Mouse (Mus musculus): ENCODE measurements around the gene Gramd4.

DNA sequence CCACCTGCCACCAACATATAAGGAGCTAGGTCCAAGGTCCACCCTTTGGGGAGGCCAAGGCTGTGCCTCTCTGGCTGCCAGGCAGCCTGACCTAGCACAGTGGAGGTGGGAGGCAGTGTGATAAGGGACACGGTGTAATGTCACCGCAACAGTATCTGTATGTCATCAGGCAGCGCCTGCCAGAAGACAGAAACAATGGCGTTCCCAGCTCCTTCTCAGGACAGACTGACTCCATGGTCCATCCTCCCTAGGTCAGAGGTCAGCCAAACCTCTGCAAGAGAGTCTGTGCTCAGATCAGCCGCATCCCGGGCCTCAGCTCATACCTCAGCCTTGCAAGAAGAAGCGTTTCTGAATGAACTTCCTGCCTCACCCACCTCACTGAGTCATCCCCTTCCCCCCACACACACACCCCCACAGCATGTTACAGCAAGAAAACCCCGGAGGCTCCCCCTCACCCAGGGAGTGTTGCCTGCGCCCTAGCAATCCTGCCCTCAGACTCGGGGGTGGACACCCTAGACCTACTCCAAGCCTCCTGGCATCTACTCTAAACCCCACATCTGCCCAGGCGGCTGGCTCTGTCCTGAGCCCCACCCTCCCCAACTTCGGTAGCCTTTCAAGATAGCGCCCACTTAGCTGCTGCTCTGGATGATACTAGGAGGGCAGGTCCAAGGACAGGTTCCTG lies 41.5 kb upstream of the Gramd4 start:
- TF ChIP-seq MAX (IDR thresholded peaks at IDR 0.05) (no peak), CTCF (IDR thresholded peaks at IDR 0.05; ENCODE audit: control insufficient read depth, insufficient read depth, insufficient read length) (no peak), CEBPB (IDR thresholded peaks at IDR 0.05; ENCODE audit: low read depth) (no peak), USF1 (IDR thresholded peaks at IDR 0.05; ENCODE audit: low read depth) (no peak), MYOD1 (IDR thresholded peaks at IDR 0.05; ENCODE audit: control insufficient read depth, insufficient read length, low read depth) (no peak), FOSL1 (IDR thresholded peaks at IDR 0.05; ENCODE audit: insufficient read depth, low read length, poor library complexity, severe bottlenecking) (no peak), MYOG (IDR thresholded peaks at IDR 0.05; ENCODE audit: control insufficient read depth, extremely low read depth, insufficient read length) (no peak)
